Mouse (Mus musculus): Measurements from ENCODE around the gene Ints1. TPM values are rescaled to one million over a fixed set of nuclear protein-coding genes. Genes with fewer than 3 reads are reported as not detected.

The Ints1 gene
- total and polyA plus RNA-seq, 3 experiments = 77.9 to 89.2 TPM; not detected in 1

GRCm38 (mm10) chr5:139804107-139804551 is 28.7 kb upstream of the Ints1 start (continued):
- no peak; the same call in 1 of the 2 replicates for TF ChIP-seq HCFC1 (IDR thresholded peaks at IDR 0.05; ENCODE audit: low read depth, low read length)
- 0 out of 2 replicates have a peak, but pooled peaks have one; percentile 32 for TF ChIP-seq USF1 (IDR thresholded peaks at IDR 0.05; ENCODE audit: low read depth, low read length)
- peak; percentile 53; the same call in 1 of the 2 replicates for TF ChIP-seq POLR2AphosphoS2 (IDR thresholded peaks at IDR 0.05; ENCODE audit: low read length)

- peak; percentile 94 for DNase-seq (ENCODE audit: low read depth, low spot score)
- peak; percentile 96 for TF ChIP-seq MXI1 (IDR thresholded peaks at IDR 0.05; ENCODE audit: low read depth, low read length)
- 0 out of 2 replicates have a peak, but pooled peaks have one; percentile 3 for TF ChIP-seq HCFC1 (IDR thresholded peaks at IDR 0.05; ENCODE audit: low read depth, low read length)
- peak; percentile 45 for TF ChIP-seq MYC (IDR thresholded peaks at IDR 0.05; ENCODE audit: low read depth, low read length)
- TF ChIP-seq MAFK (IDR thresholded peaks at IDR 0.05; ENCODE audit: borderline replicate concordance, low read depth, low read length) = no peak
- TF ChIP-seq POLR2A (IDR thresholded peaks at IDR 0.05; ENCODE audit: control insufficient read depth in 1 of 2, insufficient read depth in 1 of 2, low read depth in 1 of 2, low read length in 2 of 2, poor library complexity in 1 of 2) = peak in 1 of 2 experiments; percentile 54; a peak in 1 of 4 replicates
- no peak for TF ChIP-seq MEF2A (IDR thresholded peaks at IDR 0.05; ENCODE audit: extremely low read depth, insufficient replicate concordance, low read depth, low read length, poor library complexity, severe bottlenecking)
- peak; percentile 53 to 54 (median 53) for TF ChIP-seq CTCF (IDR thresholded peaks at IDR 0.05 in 2 of 3, conservative IDR thresholded peaks at IDR 0.05 in 1 of 3; ENCODE audit: control insufficient read depth in 1 of 3, insufficient read depth in 1 of 3, low read depth in 2 of 3, low read length in 3 of 3, poor library complexity in 1 of 3, severe bottlenecking in 1 of 3)
- no peak for TF ChIP-seq JUND (IDR thresholded peaks at IDR 0.05; ENCODE audit: low read depth, low read length)
- TF ChIP-seq MAX (IDR thresholded peaks at IDR 0.05; ENCODE audit: low read length) = 0 out of 2 replicates have a peak, but pooled peaks have one; percentile 61
- TF ChIP-seq ZNF384 (IDR thresholded peaks at IDR 0.05; ENCODE audit: low read depth, low read length) = no peak
- TF ChIP-seq ZMIZ1 (IDR thresholded peaks at IDR 0.05; ENCODE audit: low read depth, low read length) = no peak
- TF ChIP-seq POLR2AphosphoS2 (IDR thresholded peaks at IDR 0.05; ENCODE audit: low read length) = peak; percentile 75; the same call in 1 of the 2 replicates
- no peak for TF ChIP-seq RAD21 (IDR thresholded peaks at IDR 0.05; ENCODE audit: low read depth, low read length)
- peak; percentile 74 for TF ChIP-seq BHLHE40 (IDR thresholded peaks at IDR 0.05; ENCODE audit: borderline replicate concordance, low read depth, low read length)
- TF ChIP-seq ELF1 (IDR thresholded peaks at IDR 0.05; ENCODE audit: low read depth, low read length) = no peak
- TF ChIP-seq ZC3H11A (IDR thresholded peaks at IDR 0.05; ENCODE audit: low read depth, low read length) = no peak
- TF ChIP-seq TCF12 (IDR thresholded peaks at IDR 0.05; ENCODE audit: low read depth, low read length) = 0 out of 2 replicates have a peak, but pooled peaks have one; percentile 24
- no peak for TF ChIP-seq E2F4 (IDR thresholded peaks at IDR 0.05; ENCODE audit: borderline replicate concordance, low read depth, low read length)
- TF ChIP-seq POLR2AphosphoS5 (IDR thresholded peaks at IDR 0.05; ENCODE audit: borderline replicate concordance, low read depth, low read length) = no peak
- peak overlapping the region; percentile 31 to 52 for H3K4me3 ChIP-seq (ENCODE audit: control insufficient read depth in 1 of 2, insufficient read depth in 1 of 2, low read depth in 2 of 2, low read length in 2 of 2)
- H3K4me1 ChIP-seq (ENCODE audit: control insufficient read depth in 1 of 2, insufficient read depth in 2 of 2, low read length in 2 of 2) = peaks cover 6 to 32% of the 10 kb centered on the region in 2 experiments
- no peaks in the 10 kb centered on the region for H3K9me3 ChIP-seq (replicated peaks; ENCODE audit: insufficient read depth, low read length)
- peak overlapping the region; percentile 99 for H3K27ac ChIP-seq (ENCODE audit: control insufficient read depth, low read depth, low read length)
- peak overlapping the region; percentile 52 for H3K9ac ChIP-seq (ENCODE audit: control insufficient read depth, low read depth, low read length, poor library complexity, severe bottlenecking)
- H3K36me3 ChIP-seq (ENCODE audit: control insufficient read depth in 1 of 2, insufficient read depth in 2 of 2, low read length in 2 of 2) = peaks cover 0 to 20% of the 10 kb centered on the region in 2 experiments; a peak in 3 of 4 replicates
- no peaks in the 10 kb centered on the region for H3K27me3 ChIP-seq (ENCODE audit: control insufficient read depth in 1 of 2, insufficient read depth in 2 of 2, low read length in 2 of 2)
- no peaks in the 10 kb centered on the region for H3K79me2 ChIP-seq (ENCODE audit: control insufficient read depth, insufficient read depth, low read length, poor library complexity)
Observed at GRCm38 (mm10) chr5:139803601-139804102, 28.2 kb upstream of the Ints1 start.

Data from MEL (cell line).